Mouse (Mus musculus): ENCODE results near the gene Rgs3. TPM values are rescaled to one million over a fixed set of nuclear protein-coding genes. Genes with fewer than 3 reads are reported as not detected.

The Rgs3 gene
- polyA plus RNA-seq, 1 experiment from 2014 or later = 43.3 TPM

- Histone ChIP-seq H3K9ac (replicated peaks) (no peak overlapping the region), H3K4me1 (replicated peaks) (peaks cover 29% of the 10 kb centered on the region), H3K27ac (0 out of 2 replicates have a peak overlapping the region, but pooled peaks have one; percentile 20), H3K4me3 (replicated peaks) (no peak overlapping the region), H3K36me3 (peaks cover 53% of the 10 kb centered on the region), H3K27me3 (no peaks in the 10 kb centered on the region), H3K4me2 (no peak overlapping the region), H3K9me3 (no peaks in the 10 kb centered on the region)
- 80% methylated on average over 8 of the region's 8 CpGs for WGBS
- no peak for ATAC-seq (ENCODE audit: insufficient number of reproducible peaks, insufficient read depth, low FRiP score, low TSS enrichment, low read depth)
These were observed 135.9 kb downstream of the Rgs3 start for GRCm38 (mm10) chr4:62695523-62695922.

- Histone ChIP-seq H3K27ac (0 out of 2 replicates have a peak overlapping the region, but pooled peaks have one; percentile 20), H3K4me1 (replicated peaks) (peaks cover 33% of the 10 kb centered on the region), H3K36me3 (peaks cover 53% of the 10 kb centered on the region)
These were observed 136.3 kb downstream of the Rgs3 start for GRCm38 (mm10) chr4:62695946-62696345.

GRCm38 (mm10) chr4:62696699-62697404 lies 137.2 kb downstream of the Rgs3 start:
- H3K9me3 ChIP-seq = no peaks in the 10 kb centered on the region
- H3K4me3 ChIP-seq (replicated peaks) = no peak overlapping the region
- ATAC-seq (ENCODE audit: insufficient number of reproducible peaks, insufficient read depth, low FRiP score, low TSS enrichment, low read depth) = no peak
- H3K36me3 ChIP-seq = peaks cover 53% of the 10 kb centered on the region
- H3K27ac ChIP-seq = no peak overlapping the region
- 67% methylated on average over 7 of the region's 7 CpGs for WGBS
- H3K9ac ChIP-seq (replicated peaks) = no peak overlapping the region
- H3K27me3 ChIP-seq = no peaks in the 10 kb centered on the region
- no peak overlapping the region for H3K4me2 ChIP-seq
- peaks cover 40% of the 10 kb centered on the region for H3K4me1 ChIP-seq (replicated peaks)

More at GRCm38 (mm10) chr4:62695946-62696345, 136.3 kb downstream of the Rgs3 start:
- Histone ChIP-seq H3K27me3 (no peaks in the 10 kb centered on the region), H3K4me2 (no peak overlapping the region), H3K4me3 (replicated peaks) (no peak overlapping the region), H3K9me3 (no peaks in the 10 kb centered on the region), H3K9ac (replicated peaks) (no peak overlapping the region)
- no peak for ATAC-seq (ENCODE audit: insufficient number of reproducible peaks, insufficient read depth, low FRiP score, low TSS enrichment, low read depth)
- WGBS = 58% methylated on average over 9 of the region's 13 CpGs

DNA sequence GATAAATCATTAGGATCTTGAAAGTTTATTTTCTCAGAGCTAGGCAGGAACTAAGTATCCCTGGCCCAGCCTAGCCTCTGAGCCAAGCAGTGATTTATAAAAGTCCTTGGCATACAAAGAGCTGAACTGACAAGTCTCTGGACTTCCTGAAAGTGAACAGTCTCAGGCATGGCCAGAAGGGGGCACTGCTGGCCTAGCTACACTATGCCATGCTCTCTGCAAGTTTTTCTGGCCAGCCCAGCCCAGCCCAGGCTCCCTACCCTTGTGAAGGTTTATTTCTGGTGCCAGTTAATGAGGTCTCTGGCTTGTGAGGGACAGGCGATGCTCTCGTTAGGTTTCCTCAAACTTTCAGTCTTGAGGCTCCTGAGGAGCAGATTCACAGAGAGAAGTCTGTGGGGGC lies 137.8 kb downstream of the Rgs3 start:
- Histone ChIP-seq H3K4me2 (no peak overlapping the region), H3K4me3 (replicated peaks) (no peak overlapping the region), H3K27me3 (no peaks in the 10 kb centered on the region), H3K36me3 (peaks cover 47% of the 10 kb centered on the region), H3K27ac (no peak overlapping the region), H3K9me3 (no peaks in the 10 kb centered on the region), H3K9ac (replicated peaks) (no peak overlapping the region), H3K4me1 (replicated peaks) (peaks cover 40% of the 10 kb centered on the region)
- 0 out of 2 replicates have a peak, but pooled peaks have one; percentile 16 for ATAC-seq (ENCODE audit: insufficient number of reproducible peaks, insufficient read depth, low FRiP score, low TSS enrichment, low read depth)
- 10% methylated on average over 2 of the region's 2 CpGs for WGBS

- 68% methylated on average over 3 of the region's 3 CpGs for WGBS
- no peaks in the 10 kb centered on the region for H3K9me3 ChIP-seq
- H3K4me1 ChIP-seq (replicated peaks) = peaks cover 40% of the 10 kb centered on the region
- H3K4me2 ChIP-seq = no peak overlapping the region
- no peak for ATAC-seq (ENCODE audit: insufficient number of reproducible peaks, insufficient read depth, low FRiP score, low TSS enrichment, low read depth)
- peak overlapping the region; percentile 88 for H3K27ac ChIP-seq
- no peak overlapping the region for H3K4me3 ChIP-seq (replicated peaks)
- no peaks in the 10 kb centered on the region for H3K27me3 ChIP-seq
- peaks cover 44% of the 10 kb centered on the region for H3K36me3 ChIP-seq
- no peak overlapping the region for H3K9ac ChIP-seq (replicated peaks)
These were observed 138.9 kb downstream of the Rgs3 start for GRCm38 (mm10) chr4:62698521-62698920.

DNA sequence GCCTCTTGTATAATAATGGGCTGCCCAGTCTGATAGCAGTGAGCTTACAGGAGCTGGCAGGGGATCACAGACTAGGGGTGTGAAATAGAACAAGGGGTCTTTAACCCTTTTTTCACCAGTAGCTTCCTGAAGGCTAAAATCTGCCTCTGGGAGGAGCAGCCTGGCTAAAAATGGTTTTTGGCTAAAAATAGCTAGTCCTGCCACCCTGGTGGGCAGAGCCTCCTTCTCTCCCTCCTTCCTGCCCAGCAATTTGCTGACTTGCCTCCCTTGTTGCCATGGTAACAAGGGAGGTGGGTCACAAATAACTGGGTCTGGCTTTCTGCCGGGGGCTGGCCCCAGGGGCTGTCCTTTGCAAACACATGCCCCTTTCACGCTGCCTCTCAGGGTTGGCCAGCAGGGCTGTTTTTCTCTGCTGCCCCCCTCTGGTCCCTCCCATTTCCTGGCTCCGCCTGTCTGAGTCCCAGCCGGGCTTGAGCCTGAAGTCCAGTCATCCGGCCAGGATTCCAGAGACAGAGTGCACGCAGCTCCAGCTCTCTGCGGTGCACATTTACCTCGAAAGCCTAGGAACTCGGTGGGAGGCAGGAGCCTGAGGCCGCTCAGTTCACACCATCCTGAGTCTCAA lies 139.7 kb downstream of the Rgs3 start:
- Histone ChIP-seq H3K27ac (peak overlapping the region; percentile 88), H3K9ac (replicated peaks) (peak overlapping the region; percentile 57)
- WGBS = 2% methylated on average over 10 of the region's 10 CpGs

GRCm38 (mm10) chr4:62700426-62700825 lies 140.8 kb downstream of the Rgs3 start:
- Histone ChIP-seq H3K9me3 (no peaks in the 10 kb centered on the region), H3K4me1 (replicated peaks) (peaks cover 53% of the 10 kb centered on the region), H3K27me3 (no peaks in the 10 kb centered on the region), H3K27ac (no peak overlapping the region; the same call in 1 of the 2 replicates), H3K36me3 (peaks cover 42% of the 10 kb centered on the region), H3K4me3 (replicated peaks) (peak overlapping the region; percentile 43), H3K9ac (replicated peaks) (peak overlapping the region; percentile 57), H3K4me2 (peak overlapping the region; percentile 75)
- no peak for ATAC-seq (ENCODE audit: insufficient number of reproducible peaks, insufficient read depth, low FRiP score, low TSS enrichment, low read depth)
- WGBS = 71% methylated on average over 5 of the region's 5 CpGs

More for the DNA sequence above, 139.7 kb downstream of the Rgs3 start:
- H3K27me3 ChIP-seq = no peaks in the 10 kb centered on the region
- ATAC-seq (ENCODE audit: insufficient number of reproducible peaks, insufficient read depth, low FRiP score, low TSS enrichment, low read depth) = peak; percentile 90
- peak overlapping the region; percentile 43 for H3K4me3 ChIP-seq (replicated peaks)
- H3K9me3 ChIP-seq = no peaks in the 10 kb centered on the region
- H3K36me3 ChIP-seq = peaks cover 45% of the 10 kb centered on the region
- peak overlapping the region; percentile 75 for H3K4me2 ChIP-seq
- peaks cover 41% of the 10 kb centered on the region for H3K4me1 ChIP-seq (replicated peaks)

- no peak overlapping the region for H3K27ac ChIP-seq
- no peak overlapping the region for H3K4me3 ChIP-seq (replicated peaks)
- no peak overlapping the region for H3K9ac ChIP-seq (replicated peaks)
- H3K9me3 ChIP-seq = no peaks in the 10 kb centered on the region
- no peak overlapping the region for H3K4me2 ChIP-seq
- 80% methylated on average over 9 of the region's 9 CpGs for WGBS
- no peaks in the 10 kb centered on the region for H3K27me3 ChIP-seq
- ATAC-seq (ENCODE audit: insufficient number of reproducible peaks, insufficient read depth, low FRiP score, low TSS enrichment, low read depth) = no peak
- H3K4me1 ChIP-seq (replicated peaks) = peaks cover 54% of the 10 kb centered on the region
- peaks cover 38% of the 10 kb centered on the region for H3K36me3 ChIP-seq
These were observed 143.5 kb downstream of the Rgs3 start for GRCm38 (mm10) chr4:62703151-62703550.

DNA sequence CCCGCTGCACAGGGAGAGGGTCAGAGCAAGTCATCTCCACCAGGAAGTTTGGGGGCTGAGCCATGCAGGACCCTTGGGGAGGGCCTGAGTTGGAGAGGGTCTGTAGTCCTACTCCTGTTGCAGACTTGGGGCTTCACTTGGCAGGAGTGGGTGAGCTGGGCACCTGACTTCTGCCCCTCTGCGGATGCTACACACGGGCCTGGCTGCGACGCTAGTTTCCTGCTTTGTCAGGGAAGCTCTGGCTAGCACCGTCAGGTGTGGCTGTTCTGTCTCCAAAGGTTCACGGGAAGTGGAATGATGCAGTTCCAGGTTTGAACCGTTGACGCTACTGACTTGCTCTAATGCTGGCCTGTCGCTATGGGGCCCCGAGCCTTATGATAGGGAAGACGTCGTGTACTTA lies 144.6 kb downstream of the Rgs3 start:
- Histone ChIP-seq H3K4me1 (replicated peaks) (peaks cover 44% of the 10 kb centered on the region), H3K36me3 (peaks cover 34% of the 10 kb centered on the region), H3K4me2 (no peak overlapping the region), H3K27me3 (no peaks in the 10 kb centered on the region), H3K27ac (peak overlapping the region; percentile 69), H3K9ac (replicated peaks) (no peak overlapping the region), H3K4me3 (replicated peaks) (no peak overlapping the region), H3K9me3 (no peaks in the 10 kb centered on the region)
- no peak for ATAC-seq (ENCODE audit: insufficient number of reproducible peaks, insufficient read depth, low FRiP score, low TSS enrichment, low read depth)
- 91% methylated on average over 13 of the region's 13 CpGs for WGBS

- Histone ChIP-seq H3K4me1 (replicated peaks) (peaks cover 36% of the 10 kb centered on the region), H3K27me3 (no peaks in the 10 kb centered on the region), H3K9me3 (no peaks in the 10 kb centered on the region), H3K4me3 (replicated peaks) (no peak overlapping the region), H3K36me3 (peaks cover 34% of the 10 kb centered on the region), H3K4me2 (no peak overlapping the region), H3K9ac (replicated peaks) (0 out of 2 replicates have a peak overlapping the region, but pooled peaks have one; percentile 23), H3K27ac (peak overlapping the region; percentile 69)
- 60% methylated on average over 10 of the region's 10 CpGs for WGBS
- ATAC-seq (ENCODE audit: insufficient number of reproducible peaks, insufficient read depth, low FRiP score, low TSS enrichment, low read depth) = peak; percentile 30; the same call in 1 of the 2 replicates
These were observed 145.4 kb downstream of the Rgs3 start for GRCm38 (mm10) chr4:62705013-62705412.

DNA sequence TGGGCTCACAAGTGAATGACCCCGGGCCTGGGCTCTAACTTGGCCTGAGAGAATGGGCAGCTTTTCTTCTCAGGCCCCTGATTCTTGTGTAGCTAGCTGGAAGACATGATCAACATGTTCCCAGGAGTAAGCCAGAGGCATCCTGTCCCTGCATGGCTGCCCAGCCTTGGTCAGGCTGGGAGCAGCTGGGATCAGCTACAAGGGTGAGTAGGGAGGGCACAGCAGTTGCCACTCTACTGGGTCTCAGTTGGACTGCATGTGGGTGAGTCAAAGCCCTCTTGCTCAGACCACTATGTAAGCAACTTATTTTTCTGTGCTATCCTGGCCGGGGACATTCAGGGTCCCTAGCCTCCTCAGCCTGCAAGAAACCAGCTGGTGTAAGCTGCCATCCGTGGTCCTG lies 146.1 kb downstream of the Rgs3 start:
- Histone ChIP-seq H3K9me3 (no peaks in the 10 kb centered on the region), H3K36me3 (peaks cover 29% of the 10 kb centered on the region), H3K9ac (replicated peaks) (peak overlapping the region; percentile 23; the same call in 1 of the 2 replicates), H3K4me2 (no peak overlapping the region), H3K4me1 (replicated peaks) (peaks cover 29% of the 10 kb centered on the region), H3K4me3 (replicated peaks) (no peak overlapping the region), H3K27ac (peak overlapping the region; percentile 56), H3K27me3 (no peaks in the 10 kb centered on the region)
- no peak for ATAC-seq (ENCODE audit: insufficient number of reproducible peaks, insufficient read depth, low FRiP score, low TSS enrichment, low read depth)
- 57% methylated on average over 3 of the region's 3 CpGs for WGBS
